Mouse (Mus musculus) forebrain, embryonic 15.5 days (tissue): Measurements from ENCODE around the gene Alox12. TPM values are rescaled to one million over a fixed set of nuclear protein-coding genes. Genes with fewer than 3 reads are reported as not detected.

Source experiments
- ATAC-seq: fragments of 200-750 bp; cut with Nextera tagmentation; replicated peaks from 2 replicates; pipeline ENCODE4 v1.8.0; 2017; ENCODE audit warnings: mild to moderate bottlenecking, moderate TSS enrichment, moderate library complexity
- H3K27ac ChIP-seq: fragments of 300-500 bp; sonication (generic); replicated peaks from 2 replicates; pipeline ENCODE4 v1.5.1; 2015; ENCODE audit warnings: mild to moderate bottlenecking, inconsistent platforms
- H3K27me3 ChIP-seq: fragments of 300-500 bp; sonication (generic); 2 replicates; pipeline ENCODE4 v1.6.1; 2015; ENCODE audit warnings: inconsistent platforms
- H3K36me3 ChIP-seq: fragments of 300-500 bp; sonication (generic); 2 replicates; pipeline ENCODE4 v1.6.1; 2015; ENCODE audit warnings: mild to moderate bottlenecking, inconsistent platforms
- H3K4me1 ChIP-seq: fragments of 300-500 bp; sonication (generic); 2 replicates; pipeline ENCODE4 v1.6.1; 2015; ENCODE audit warnings: inconsistent platforms
- H3K4me2 ChIP-seq: fragments of 300-500 bp; sonication (generic); replicated peaks from 2 replicates; pipeline ENCODE4 v1.6.1; 2015; ENCODE audit warnings: mild to moderate bottlenecking, inconsistent platforms
- H3K4me3 ChIP-seq: fragments of 300-500 bp; sonication (generic); 2 replicates; pipeline ENCODE4 v1.5.1; 2015; ENCODE audit warnings: mild to moderate bottlenecking, inconsistent platforms
- H3K9ac ChIP-seq: fragments of 300-500 bp; sonication (generic); replicated peaks from 2 replicates; pipeline ENCODE4 v1.6.1; 2015; ENCODE audit warnings: mild to moderate bottlenecking, inconsistent platforms
- H3K9me3 ChIP-seq: fragments of 300-500 bp; sonication (generic); 2 replicates; pipeline ENCODE4 v1.6.1; 2016; ENCODE audit warnings: inconsistent platforms
- WGBS: fragments of 180-500 bp; shearing (Covaris S2); methylation state at CpG from one replicate; pipeline ENCODE4 v1.1.7; 2015; ENCODE audit warnings: mixed read lengths; 5-methylcytosine and 5-hydroxymethylcytosine counted together
- polyA plus RNA-seq: library from polyadenylated mRNA; unstranded; fragments of >200 nt; fragmentation: Nextera tagmentation; extraction: Ambion mirVana; gene quantifications from 2 replicates; pipeline ENCODE4 v1.2.1, GENCODE M21; 2015

The Alox12 gene
- polyA plus RNA-seq, 1 experiment from 2014 or later = 0.66 TPM

DNA sequence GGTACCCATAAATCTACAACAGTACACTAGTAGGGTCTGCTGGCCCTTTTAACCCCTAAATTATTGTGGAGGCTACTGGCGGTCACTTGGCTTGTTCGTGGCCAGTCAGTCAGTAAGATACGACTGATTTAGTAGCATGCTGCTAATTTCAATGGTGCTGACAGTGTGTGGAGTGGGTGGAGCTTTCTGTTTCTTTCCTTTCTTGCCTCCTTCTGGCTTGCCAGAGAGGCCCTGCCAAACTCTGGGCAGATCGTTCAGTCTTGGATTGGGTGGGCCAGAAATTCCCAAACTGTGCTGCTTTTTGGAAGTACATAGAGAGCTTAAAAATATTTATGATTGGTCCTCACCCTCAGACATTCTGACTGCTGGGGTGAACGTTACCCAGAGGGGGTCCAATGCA, 28.0 kb downstream of the Alox12 start:
- H3K27ac ChIP-seq = peak overlapping the region; percentile 36
- H3K4me2 ChIP-seq = peak overlapping the region; percentile 46
- peaks cover 55% of the 10 kb centered on the region for H3K4me1 ChIP-seq
- peak overlapping the region; percentile 40; the same call in 1 of the 2 replicates for H3K9ac ChIP-seq
- H3K9me3 ChIP-seq = no peaks in the 10 kb centered on the region
- WGBS = 30% methylated on average over 5 of the region's 5 CpGs
- ATAC-seq = peak; percentile 41; the same call in 1 of the 2 replicates
- peak overlapping the region; percentile 36 for H3K4me3 ChIP-seq
- H3K36me3 ChIP-seq = no peaks in the 10 kb centered on the region
- H3K27me3 ChIP-seq = peaks cover 39% of the 10 kb centered on the region

DNA sequence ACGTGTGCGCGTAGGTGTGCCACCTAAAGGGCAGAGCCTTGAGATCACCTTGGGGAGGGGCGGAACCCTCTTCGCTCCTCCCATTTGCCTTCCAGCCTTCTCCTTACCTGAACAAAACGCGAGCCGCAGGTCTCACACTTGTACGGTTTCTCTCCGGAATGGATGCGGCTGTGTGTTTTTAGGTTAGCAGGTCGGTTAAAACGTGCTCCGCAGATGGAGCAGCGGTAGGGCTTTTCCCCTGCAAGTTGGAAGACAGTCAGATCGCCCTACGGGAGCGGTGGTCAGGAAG, 28.6 kb downstream of the Alox12 start:
- Histone ChIP-seq H3K4me2 (peak overlapping the region; percentile 46), H3K9ac (peak overlapping the region; percentile 40), H3K27me3 (peaks cover 39% of the 10 kb centered on the region), H3K4me3 (peak overlapping the region; percentile 36), H3K27ac (peak overlapping the region; percentile 36; the same call in 1 of the 2 replicates), H3K4me1 (peaks cover 60% of the 10 kb centered on the region), H3K36me3 (no peaks in the 10 kb centered on the region), H3K9me3 (no peaks in the 10 kb centered on the region)
- 8% methylated on average over 18 of the region's 18 CpGs for WGBS
- no peak for ATAC-seq

DNA sequence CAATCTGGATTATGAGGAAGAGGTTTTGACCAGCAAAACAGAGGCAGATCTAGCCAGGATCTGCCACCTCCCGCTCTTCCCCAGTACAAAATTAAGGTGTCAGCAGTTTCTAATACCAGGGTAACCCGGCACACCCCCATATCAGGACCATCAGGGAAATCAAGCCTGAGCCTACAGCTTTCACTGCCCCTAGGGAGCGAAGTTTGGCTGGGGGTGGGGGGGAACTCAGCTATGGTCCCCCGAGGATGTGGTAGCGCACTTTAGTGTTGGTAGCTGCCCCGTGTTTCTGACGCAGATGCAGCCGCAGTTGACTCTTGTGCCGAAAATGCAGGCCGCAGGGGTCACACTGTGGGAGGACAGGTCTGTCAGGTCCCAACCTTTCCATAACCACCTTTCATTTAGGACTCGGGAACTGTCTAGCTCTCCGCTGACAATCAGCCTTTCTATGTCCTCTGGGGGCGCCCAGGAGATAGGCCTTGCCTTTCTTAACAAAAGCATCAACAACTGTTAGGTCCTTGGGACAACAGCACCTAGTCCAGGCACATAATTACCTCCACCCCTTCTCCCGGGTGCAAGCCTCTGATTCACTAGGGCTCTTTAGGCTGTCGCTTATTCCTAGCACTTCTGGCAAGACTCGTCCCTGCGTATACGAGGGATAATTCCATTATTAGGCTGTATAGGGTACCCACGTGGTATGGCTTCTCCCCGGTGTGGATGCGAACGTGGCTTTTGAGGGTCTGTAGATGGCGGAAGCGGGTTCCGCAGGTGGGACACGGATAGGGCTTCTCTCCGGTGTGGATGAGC, 29.2 kb downstream of the Alox12 start:
- Histone ChIP-seq H3K9me3 (no peaks in the 10 kb centered on the region), H3K27me3 (peaks cover 39% of the 10 kb centered on the region), H3K27ac (peak overlapping the region; percentile 36; the same call in 1 of the 2 replicates), H3K36me3 (no peaks in the 10 kb centered on the region), H3K4me2 (peak overlapping the region; percentile 46), H3K9ac (peak overlapping the region; percentile 40), H3K4me1 (peaks cover 62% of the 10 kb centered on the region), H3K4me3 (peak overlapping the region; percentile 36)
- ATAC-seq = no peak; the same call in 1 of the 2 replicates
- 23% methylated on average over 27 of the region's 27 CpGs for WGBS

DNA sequence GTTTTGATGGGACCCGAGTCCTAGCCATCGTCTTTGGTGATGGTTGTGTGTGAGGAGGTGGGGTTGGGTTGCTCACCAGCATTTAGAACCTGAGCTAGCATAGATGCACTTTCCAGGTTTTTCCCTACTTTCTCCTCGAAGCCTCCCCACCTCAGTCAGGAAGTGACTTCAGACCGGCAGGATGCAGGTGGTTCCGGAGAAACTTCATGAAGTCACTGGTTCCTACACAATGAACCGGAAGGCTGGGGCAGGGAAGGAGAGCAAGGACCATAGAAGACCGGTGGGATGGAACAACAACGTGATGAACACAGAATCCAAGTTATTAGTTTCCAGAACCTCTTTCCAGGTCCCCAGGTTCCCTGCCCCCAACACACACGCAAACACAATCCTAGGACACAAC, 31.4 kb downstream of the Alox12 start:
- no peak overlapping the region for H3K4me2 ChIP-seq
- H3K27ac ChIP-seq = no peak overlapping the region
- H3K9ac ChIP-seq = no peak overlapping the region
- H3K36me3 ChIP-seq = no peaks in the 10 kb centered on the region
- WGBS = 95% methylated on average over 9 of the region's 9 CpGs
- H3K4me3 ChIP-seq = no peak overlapping the region
- peaks cover 17% of the 10 kb centered on the region for H3K27me3 ChIP-seq
- no peaks in the 10 kb centered on the region for H3K9me3 ChIP-seq
- peaks cover 55% of the 10 kb centered on the region for H3K4me1 ChIP-seq
- no peak for ATAC-seq

DNA sequence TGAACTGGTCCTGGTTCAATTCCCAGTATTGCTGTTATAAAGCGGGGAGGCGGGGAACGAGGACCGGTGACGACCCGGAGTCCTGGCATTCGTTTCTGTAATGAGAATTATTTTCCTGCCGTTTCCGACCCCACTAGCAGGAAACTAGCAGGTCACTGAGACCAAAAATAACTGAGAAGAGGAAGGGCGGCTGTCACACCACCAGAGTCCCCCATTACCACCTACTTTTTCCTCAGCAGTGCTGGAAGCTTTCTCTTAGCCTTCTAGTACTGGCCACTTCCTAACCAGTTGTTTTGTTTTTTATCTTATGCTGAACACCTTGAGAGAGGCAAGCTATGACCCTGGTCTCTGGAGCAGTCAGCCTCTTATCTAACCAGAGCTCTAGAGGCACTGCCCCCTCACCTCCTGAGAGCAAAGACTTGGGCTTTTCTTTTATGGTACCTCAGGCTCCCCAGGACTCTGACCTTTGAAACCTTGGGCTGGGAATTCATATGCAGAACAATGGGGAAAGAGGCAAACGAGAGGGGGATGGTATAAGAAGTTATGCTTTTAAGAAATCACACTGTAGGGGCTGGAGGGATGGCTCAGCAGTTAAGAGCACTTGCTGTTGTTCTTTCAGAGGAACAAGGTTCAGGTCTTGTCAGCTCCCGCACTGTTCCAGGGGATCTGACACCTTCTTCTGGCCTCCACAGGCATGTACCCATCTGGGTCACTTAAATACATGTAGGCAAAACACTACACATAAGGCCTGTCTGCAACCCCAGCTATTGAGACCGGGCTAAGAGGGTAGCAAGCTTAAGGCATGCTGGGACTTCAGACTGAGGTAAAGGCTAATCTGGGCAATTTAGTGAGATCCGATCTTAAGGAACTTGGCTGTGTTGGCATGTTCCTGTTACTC, 33.3 kb downstream of the Alox12 start:
- H3K27me3 ChIP-seq = peaks cover 8% of the 10 kb centered on the region; the same call in 1 of the 2 replicates
- ATAC-seq = no peak
- peak overlapping the region; percentile 82 for H3K4me2 ChIP-seq
- no peaks in the 10 kb centered on the region; the same call in 1 of the 2 replicates for H3K36me3 ChIP-seq
- H3K4me1 ChIP-seq = peaks cover 42% of the 10 kb centered on the region
- peak overlapping the region; percentile 64 for H3K4me3 ChIP-seq
- WGBS = 8% methylated on average over 14 of the region's 14 CpGs
- H3K9ac ChIP-seq = peak overlapping the region; percentile 72
- no peaks in the 10 kb centered on the region for H3K9me3 ChIP-seq
- H3K27ac ChIP-seq = peak overlapping the region; percentile 93

DNA sequence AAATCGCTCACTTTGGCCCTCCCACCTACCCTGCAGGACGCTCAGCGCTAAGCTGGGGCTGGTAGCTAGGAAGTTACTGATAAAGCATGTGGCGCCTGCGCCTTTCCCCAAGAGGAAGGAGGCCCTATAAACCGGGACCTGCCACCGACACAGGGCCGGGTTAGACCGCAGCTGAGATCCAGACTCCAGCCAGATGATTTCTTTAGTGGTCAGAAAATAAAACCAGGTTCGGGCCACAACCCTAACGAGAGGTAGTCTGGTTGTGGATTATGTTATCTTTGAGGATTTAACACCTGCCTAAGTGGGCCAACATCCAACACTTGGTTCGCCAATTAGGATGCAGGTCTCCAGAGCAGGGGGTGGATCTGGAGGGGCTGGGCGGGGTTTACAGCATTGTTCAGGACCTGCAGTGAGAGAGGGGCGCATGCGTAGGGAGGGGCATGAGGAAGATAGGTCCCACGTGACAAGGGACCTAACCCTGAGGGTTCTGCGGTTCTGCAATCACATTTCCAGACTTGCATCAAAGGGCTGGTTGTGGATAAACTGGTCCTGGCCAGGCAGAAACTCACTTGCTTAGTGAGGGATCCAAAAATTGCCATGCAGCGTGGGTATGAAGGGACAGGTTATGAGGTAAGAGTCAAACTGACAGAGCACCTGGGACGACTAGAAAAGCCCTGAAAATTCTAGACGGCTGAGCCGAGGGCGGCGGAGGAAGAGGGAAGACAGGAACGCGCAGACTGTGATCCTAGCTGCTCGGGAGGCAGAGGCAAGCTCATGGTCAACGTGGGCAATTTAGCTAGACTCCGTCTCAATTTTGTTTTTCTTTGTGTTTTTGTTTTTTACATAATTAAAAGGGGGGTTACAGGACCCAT, 34.2 kb downstream of the Alox12 start, which contains the start of gene Slc16a13:
Slc16a13 (minus strand) TSS at position 334 of the 872 bp plus-strand sequence.
- H3K27me3 ChIP-seq = peaks cover 11% of the 10 kb centered on the region
- no peaks in the 10 kb centered on the region for H3K9me3 ChIP-seq
- H3K36me3 ChIP-seq = peaks cover 3% of the 10 kb centered on the region; the same call in 1 of the 2 replicates
- ATAC-seq = peak; percentile 95
- H3K4me3 ChIP-seq = peak within 1 kb of the TSS; percentile 64
- peak within 1 kb of the TSS; percentile 93 for H3K27ac ChIP-seq
- peaks cover 33% of the 10 kb centered on the region for H3K4me1 ChIP-seq
- peak within 1 kb of the TSS; percentile 77 for H3K9ac ChIP-seq
- H3K4me2 ChIP-seq = peak within 1 kb of the TSS; percentile 82
- WGBS = under 1% methylated on average over 28 of the region's 28 CpGs

DNA sequence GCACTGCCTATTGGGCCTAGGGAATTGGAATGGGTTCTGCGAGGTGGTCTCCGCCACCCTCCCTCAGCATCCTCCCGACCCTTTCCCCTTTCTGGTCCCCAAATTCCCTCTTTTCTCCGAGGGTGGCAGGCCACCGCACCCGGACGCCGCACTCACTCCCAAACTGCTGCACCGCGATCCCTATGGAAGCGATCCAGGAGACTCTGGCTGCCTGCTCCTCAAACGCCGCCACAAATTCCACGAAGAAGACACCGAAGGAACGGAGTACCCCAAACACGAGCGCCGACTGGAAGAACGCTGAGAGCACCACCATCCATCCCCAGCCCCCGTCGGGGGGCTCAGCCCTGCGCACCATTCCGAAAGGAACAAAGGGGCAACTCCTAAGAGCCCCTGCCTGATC, 34.8 kb downstream of the Alox12 start:
- H3K4me1 ChIP-seq = peaks cover 30% of the 10 kb centered on the region
- H3K36me3 ChIP-seq = peaks cover 3% of the 10 kb centered on the region; the same call in 1 of the 2 replicates
- peak; percentile 4; the same call in 1 of the 2 replicates for ATAC-seq
- H3K9me3 ChIP-seq = no peaks in the 10 kb centered on the region
- peak overlapping the region; percentile 82 for H3K4me2 ChIP-seq
- peak overlapping the region; percentile 93 for H3K27ac ChIP-seq
- peak overlapping the region; percentile 77 for H3K9ac ChIP-seq
- WGBS = under 1% methylated on average over 24 of the region's 24 CpGs
- peaks cover 17% of the 10 kb centered on the region for H3K27me3 ChIP-seq
- peak overlapping the region; percentile 64 for H3K4me3 ChIP-seq

DNA sequence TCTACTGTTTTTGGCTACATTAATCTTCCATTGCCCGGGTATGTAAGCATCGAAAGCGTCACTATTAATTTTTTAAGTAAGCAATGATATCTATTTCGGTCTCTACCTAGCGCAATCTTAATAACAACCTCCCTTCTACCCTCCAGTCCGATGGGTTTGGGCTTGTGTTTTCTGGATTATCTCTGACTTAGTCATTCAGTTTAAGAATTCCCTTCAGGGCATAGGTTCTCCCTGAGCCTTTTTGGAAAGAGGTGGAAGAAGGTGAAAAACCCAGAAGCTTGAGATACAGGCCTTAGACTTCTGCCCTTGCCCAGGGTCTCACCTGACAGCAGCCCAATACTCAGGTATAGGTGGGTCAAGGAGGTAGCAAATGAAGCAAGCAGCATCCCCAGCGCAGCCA, 35.3 kb downstream of the Alox12 start:
- H3K4me1 ChIP-seq = peaks cover 31% of the 10 kb centered on the region
- 56% methylated on average over 7 of the region's 7 CpGs for WGBS
- no peak for ATAC-seq
- no peaks in the 10 kb centered on the region for H3K9me3 ChIP-seq
- peaks cover 22% of the 10 kb centered on the region for H3K27me3 ChIP-seq
- peak overlapping the region; percentile 77 for H3K9ac ChIP-seq
- peak overlapping the region; percentile 64 for H3K4me3 ChIP-seq
- peak overlapping the region; percentile 82 for H3K4me2 ChIP-seq
- H3K36me3 ChIP-seq = peaks cover 3% of the 10 kb centered on the region; the same call in 1 of the 2 replicates
- peak overlapping the region; percentile 93 for H3K27ac ChIP-seq

DNA sequence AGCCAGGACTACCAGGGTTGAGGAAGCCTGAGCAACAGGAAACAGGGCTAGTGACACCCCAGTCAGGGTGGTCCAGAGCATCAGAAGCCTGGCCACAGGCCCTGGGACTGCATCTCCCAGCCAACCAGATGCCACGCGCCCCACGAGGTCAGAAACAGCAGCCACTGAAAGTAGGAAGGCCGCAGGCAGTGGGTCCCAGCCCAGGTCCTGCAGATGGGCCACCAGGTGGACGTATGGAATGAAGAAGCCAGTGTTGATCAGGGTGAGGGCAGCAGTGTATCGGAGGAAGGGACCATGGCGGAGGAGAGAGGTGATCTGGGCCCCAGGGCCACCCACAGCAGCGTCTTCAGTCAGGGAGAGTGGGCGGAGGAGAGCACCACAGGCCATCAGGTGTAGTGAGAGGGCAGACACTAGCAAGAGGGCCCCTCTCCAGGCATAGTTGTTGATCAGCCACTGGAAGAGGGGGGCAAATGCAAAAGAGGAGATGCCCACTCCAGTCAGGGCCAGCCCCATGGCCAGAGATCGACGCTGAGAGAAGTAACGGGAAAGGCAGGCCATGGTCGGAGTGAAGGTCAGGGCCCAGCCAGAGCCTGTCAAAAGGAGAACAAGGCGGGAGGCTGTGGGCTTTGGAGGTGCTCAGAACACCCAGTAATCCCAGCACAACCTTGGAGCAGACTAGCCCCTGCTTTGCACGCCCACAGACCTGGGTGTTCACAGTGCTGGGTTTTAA, 36.2 kb downstream of the Alox12 start:
- ATAC-seq = no peak
- Histone ChIP-seq H3K27ac (no peak overlapping the region), H3K36me3 (peaks cover 3% of the 10 kb centered on the region; the same call in 1 of the 2 replicates), H3K9ac (no peak overlapping the region), H3K4me1 (peaks cover 41% of the 10 kb centered on the region), H3K9me3 (no peaks in the 10 kb centered on the region), H3K4me3 (peak overlapping the region; percentile 64; the same call in 1 of the 2 replicates), H3K27me3 (peaks cover 31% of the 10 kb centered on the region), H3K4me2 (peak overlapping the region; percentile 82)
- WGBS = 86% methylated on average over 15 of the region's 15 CpGs

DNA sequence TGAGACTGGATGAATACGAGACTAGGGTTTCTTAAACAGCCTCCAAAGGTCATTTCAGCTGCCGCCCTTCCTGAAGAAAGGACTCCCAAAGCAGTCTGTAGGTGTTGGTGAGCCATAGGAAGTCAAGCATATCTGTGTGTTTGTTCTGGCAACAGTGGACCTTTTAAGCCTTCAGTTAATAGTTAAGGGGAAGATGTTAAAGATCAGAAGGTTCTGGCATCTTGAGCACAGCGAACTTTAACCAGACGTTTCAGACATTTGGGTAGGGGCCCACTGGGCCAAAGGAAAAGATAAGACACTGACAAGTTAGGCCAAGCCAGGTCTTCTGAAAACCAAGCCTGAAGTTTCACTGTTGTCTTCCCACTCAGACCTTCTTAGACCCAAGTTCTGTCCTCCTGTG, 37.1 kb downstream of the Alox12 start:
- Histone ChIP-seq H3K36me3 (peaks cover 3% of the 10 kb centered on the region; the same call in 1 of the 2 replicates), H3K4me1 (peaks cover 48% of the 10 kb centered on the region), H3K27ac (no peak overlapping the region), H3K9ac (no peak overlapping the region), H3K27me3 (peaks cover 40% of the 10 kb centered on the region), H3K4me2 (no peak overlapping the region), H3K4me3 (no peak overlapping the region), H3K9me3 (no peaks in the 10 kb centered on the region)
- ATAC-seq = no peak
- WGBS = 92% methylated on average over 4 of the region's 4 CpGs

DNA sequence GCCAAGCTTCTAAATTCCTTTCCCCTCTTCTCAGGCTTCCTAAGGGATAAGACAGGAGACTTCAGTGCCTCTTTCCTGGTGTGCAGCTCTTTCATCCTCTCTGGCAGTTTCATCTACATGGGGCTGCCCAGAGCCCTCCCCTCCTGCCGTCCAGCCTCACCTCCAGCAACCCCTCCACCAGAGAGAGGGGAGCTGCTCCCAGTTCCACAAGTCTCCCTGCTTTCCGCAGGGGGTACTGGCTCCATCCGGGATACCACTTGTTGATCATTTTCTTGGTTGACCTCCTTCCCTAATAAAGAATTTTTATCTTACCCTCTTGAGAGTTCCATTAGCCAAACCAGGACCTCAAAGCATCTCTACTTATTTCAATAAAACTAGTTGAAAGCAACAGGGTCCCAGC, 39.0 kb downstream of the Alox12 start:
- 49% methylated on average over 3 of the region's 3 CpGs for WGBS
- H3K27me3 ChIP-seq = peaks cover 49% of the 10 kb centered on the region
- H3K4me3 ChIP-seq = no peak overlapping the region
- H3K4me1 ChIP-seq = peaks cover 37% of the 10 kb centered on the region
- no peak overlapping the region for H3K27ac ChIP-seq
- no peaks in the 10 kb centered on the region for H3K9me3 ChIP-seq
- peaks cover 3% of the 10 kb centered on the region; the same call in 1 of the 2 replicates for H3K36me3 ChIP-seq
- H3K4me2 ChIP-seq = no peak overlapping the region
- H3K9ac ChIP-seq = no peak overlapping the region
- no peak for ATAC-seq
